Mouse (Mus musculus): ENCODE data around the gene D1Ertd622e. TPM values are rescaled to one million over a fixed set of nuclear protein-coding genes. Genes with fewer than 3 reads are reported as not detected.

Gene D1Ertd622e
- polyA plus RNA-seq, 1 experiment from 2014 or later: 9.9 TPM

DNA sequence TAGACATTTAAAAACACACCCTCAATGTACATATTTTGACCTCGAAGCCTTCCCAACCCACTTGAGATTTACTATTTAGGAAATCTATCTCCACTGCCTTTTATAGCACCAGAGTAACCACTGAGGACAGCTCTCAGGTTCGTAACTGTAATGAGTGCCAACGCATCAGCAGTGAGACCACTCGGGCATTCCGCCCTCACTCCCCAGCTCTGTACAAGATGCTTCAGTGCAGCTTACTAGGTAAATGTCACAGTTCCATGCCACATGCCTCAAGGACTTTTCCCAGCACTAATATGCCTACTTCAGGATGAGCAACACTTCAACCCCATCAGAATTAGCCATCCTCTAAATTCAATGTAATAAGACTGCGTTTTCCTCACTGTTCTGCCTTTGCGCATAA lies 33.0 kb downstream of the D1Ertd622e start:
- H3K27me3 ChIP-seq (ENCODE audit: low read depth, poor library complexity, severe bottlenecking): no peaks in the 10 kb centered on the region
- no peak overlapping the region for H3K4me3 ChIP-seq
- no peaks in the 10 kb centered on the region for H3K36me3 ChIP-seq
- WGBS: 93% methylated on average over 7 of the region's 7 CpGs
- no peaks in the 10 kb centered on the region for H3K9me3 ChIP-seq (replicated peaks)
- no peak overlapping the region for H3K27ac ChIP-seq
- H3K4me1 ChIP-seq: peaks cover 5% of the 10 kb centered on the region
- DNase-seq (ENCODE audit: low spot score): no peak

- no peak for DNase-seq (ENCODE audit: low spot score)
- 90% methylated on average over 8 of the region's 8 CpGs for WGBS
- no peaks in the 10 kb centered on the region for H3K9me3 ChIP-seq (replicated peaks)
Measured at GRCm38 (mm10) chr1:97628016-97628415, 33.9 kb downstream of the D1Ertd622e start.

GRCm38 (mm10) chr1:97625427-97625826 lies 36.4 kb downstream of the D1Ertd622e start:
- H3K27ac ChIP-seq: no peak overlapping the region
- 76% methylated on average over 6 of the region's 6 CpGs for WGBS
- DNase-seq (ENCODE audit: low spot score): no peak
- H3K4me3 ChIP-seq: no peak overlapping the region
- H3K9me3 ChIP-seq (replicated peaks): no peaks in the 10 kb centered on the region
- H3K36me3 ChIP-seq: no peaks in the 10 kb centered on the region
- peaks cover 5% of the 10 kb centered on the region for H3K4me1 ChIP-seq
- H3K27me3 ChIP-seq (ENCODE audit: low read depth, poor library complexity, severe bottlenecking): no peaks in the 10 kb centered on the region

More at GRCm38 (mm10) chr1:97628016-97628415, 33.9 kb downstream of the D1Ertd622e start:
- Histone ChIP-seq H3K36me3 (no peaks in the 10 kb centered on the region), H3K27ac (no peak overlapping the region), H3K4me3 (no peak overlapping the region), H3K4me1 (peaks cover 5% of the 10 kb centered on the region), H3K27me3 (ENCODE audit: low read depth, poor library complexity, severe bottlenecking) (no peaks in the 10 kb centered on the region)

DNA sequence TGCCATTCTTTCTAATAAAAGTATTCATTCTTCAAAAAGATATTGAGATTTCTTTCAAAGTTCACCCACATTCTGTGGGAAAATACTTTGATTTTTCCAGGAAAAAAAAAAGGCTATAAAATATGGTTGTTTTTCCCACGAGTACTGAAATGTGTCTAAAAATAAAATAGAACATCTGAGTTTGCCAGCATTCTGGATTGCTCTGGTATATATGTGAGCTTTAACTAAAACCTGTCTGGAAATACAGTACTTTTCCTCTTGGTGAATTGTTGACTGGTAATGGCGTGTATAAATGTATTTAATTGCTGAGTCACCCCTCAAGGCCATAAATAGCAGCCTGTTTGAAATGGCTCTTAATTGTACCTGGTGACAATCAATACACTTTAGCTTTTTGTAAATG lies 37.5 kb downstream of the D1Ertd622e start:
- Histone ChIP-seq H3K27me3 (ENCODE audit: low read depth, poor library complexity, severe bottlenecking) (no peaks in the 10 kb centered on the region), H3K4me3 (no peak overlapping the region), H3K36me3 (no peaks in the 10 kb centered on the region), H3K4me1 (peaks cover 5% of the 10 kb centered on the region), H3K27ac (no peak overlapping the region), H3K9me3 (replicated peaks) (no peaks in the 10 kb centered on the region)
- WGBS: 70% methylated on average over 2 of the region's 2 CpGs
- DNase-seq (ENCODE audit: low spot score): no peak

DNA sequence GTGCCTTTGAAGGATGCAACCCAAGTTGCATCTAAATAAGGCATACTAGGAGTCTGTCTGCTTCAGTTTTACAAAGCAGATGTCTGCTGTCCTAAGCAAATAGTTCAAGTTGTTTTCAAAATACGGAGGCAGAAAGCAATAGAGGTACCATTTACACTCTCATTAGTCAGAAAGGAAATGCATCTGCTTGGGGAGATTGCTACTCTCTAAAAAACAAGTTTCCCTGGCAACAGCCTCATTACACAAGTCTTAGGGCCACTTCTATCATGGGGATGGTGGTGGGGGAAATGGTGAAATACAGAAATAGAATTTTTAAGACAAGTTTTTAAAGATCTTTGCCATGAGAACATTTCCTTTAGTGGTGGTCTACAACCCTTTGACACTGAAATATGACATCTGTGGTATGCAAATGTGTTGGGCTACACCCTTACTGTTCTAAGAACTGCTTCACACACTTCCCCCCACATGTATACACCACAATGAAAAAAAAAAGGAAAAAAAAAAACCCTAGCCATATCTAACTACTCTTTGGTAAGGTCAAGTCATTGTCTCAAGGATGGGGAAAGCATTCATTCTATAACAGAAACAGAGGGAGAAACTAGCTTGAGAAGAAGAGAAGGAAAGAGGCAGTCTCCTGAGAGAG lies 38.5 kb downstream of the D1Ertd622e start:
- DNase-seq (ENCODE audit: low spot score): no peak
- H3K27ac ChIP-seq: no peak overlapping the region
- peaks cover 5% of the 10 kb centered on the region for H3K4me1 ChIP-seq
- H3K27me3 ChIP-seq (ENCODE audit: low read depth, poor library complexity, severe bottlenecking): no peaks in the 10 kb centered on the region
- no peak overlapping the region for H3K4me3 ChIP-seq
- 29% methylated on average over 1 of the region's 1 CpGs for WGBS
- H3K9me3 ChIP-seq (replicated peaks): no peaks in the 10 kb centered on the region
- no peaks in the 10 kb centered on the region for H3K36me3 ChIP-seq

DNA sequence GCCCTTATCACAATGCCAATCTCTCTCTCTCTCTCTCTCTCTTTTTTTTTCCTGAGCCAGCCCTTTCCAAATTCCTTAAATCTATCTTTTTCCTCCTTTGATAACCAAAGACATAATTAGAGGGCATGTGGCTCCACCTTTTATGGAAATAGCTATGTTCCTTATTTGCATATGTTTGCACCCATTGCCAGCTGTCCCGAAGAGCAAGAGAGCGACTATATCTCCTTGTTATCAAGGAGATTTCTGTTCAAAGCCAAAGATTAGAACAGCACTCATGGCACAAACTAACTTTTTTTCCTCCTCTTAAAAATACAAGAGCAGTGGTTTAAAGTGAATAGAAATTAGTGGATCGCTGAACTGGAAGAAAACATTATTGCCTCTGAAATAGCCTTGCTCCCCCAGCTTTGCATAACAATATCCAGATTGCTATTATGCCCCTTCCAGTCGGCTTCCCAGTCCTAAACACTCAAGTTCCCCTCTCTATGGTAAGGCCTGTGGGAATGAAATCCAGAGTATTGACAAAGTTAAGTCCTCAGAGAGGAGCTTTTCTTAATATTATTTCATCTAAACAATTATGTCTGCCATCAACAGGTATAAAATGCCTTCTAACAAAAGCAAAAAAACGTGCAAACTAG lies 39.2 kb downstream of the D1Ertd622e start:
- 35% methylated on average over 5 of the region's 5 CpGs for WGBS
- Histone ChIP-seq H3K36me3 (no peaks in the 10 kb centered on the region), H3K4me3 (no peak overlapping the region), H3K9me3 (replicated peaks) (no peaks in the 10 kb centered on the region), H3K4me1 (peaks cover 5% of the 10 kb centered on the region), H3K27me3 (ENCODE audit: low read depth, poor library complexity, severe bottlenecking) (no peaks in the 10 kb centered on the region), H3K27ac (no peak overlapping the region)
- DNase-seq (ENCODE audit: low spot score): no peak

DNA sequence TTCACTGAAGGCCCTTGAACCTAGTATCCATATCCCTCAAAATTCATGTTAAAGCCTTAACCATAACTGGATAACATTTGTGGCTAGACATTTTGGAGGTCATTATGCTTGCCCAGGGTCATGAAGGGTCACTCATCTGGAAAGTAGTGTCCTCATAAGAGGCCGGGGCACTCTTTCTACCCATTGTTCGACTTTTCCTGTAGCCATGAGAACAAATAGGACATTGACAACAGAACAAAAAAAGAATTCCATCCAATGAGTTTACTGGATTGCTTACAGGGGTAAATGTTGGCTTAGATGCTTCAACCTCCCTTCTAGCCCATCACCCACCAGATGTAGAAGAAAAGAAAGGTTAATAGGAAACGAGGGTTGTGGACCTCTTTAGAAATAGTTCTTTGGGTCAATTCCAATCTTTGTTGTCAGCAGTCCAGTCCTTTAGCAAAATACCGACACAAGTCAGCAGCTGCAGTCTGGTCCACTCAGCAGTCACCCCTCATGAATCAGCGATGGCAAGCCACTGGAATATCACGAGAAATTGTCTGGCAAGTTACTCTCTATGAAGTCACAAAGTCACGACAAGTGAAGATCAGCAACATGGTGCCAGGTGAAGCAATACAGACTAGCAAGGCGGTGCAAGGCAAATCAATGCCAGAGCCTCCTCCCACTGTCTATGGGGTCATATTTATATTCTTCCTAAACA lies 42.1 kb downstream of the D1Ertd622e start:
- no peak for DNase-seq (ENCODE audit: low spot score)
- H3K4me3 ChIP-seq: no peak overlapping the region
- H3K36me3 ChIP-seq: no peaks in the 10 kb centered on the region
- WGBS: 89% methylated on average over 8 of the region's 8 CpGs
- H3K9me3 ChIP-seq (replicated peaks): no peaks in the 10 kb centered on the region
- peaks cover 4% of the 10 kb centered on the region for H3K4me1 ChIP-seq
- no peaks in the 10 kb centered on the region for H3K27me3 ChIP-seq (ENCODE audit: low read depth, poor library complexity, severe bottlenecking)
- no peak overlapping the region for H3K27ac ChIP-seq

- 86% methylated on average over 1 of the region's 1 CpGs for WGBS
- H3K9me3 ChIP-seq (replicated peaks): no peaks in the 10 kb centered on the region
- H3K4me3 ChIP-seq: no peak overlapping the region
- no peaks in the 10 kb centered on the region for H3K27me3 ChIP-seq (ENCODE audit: low read depth, poor library complexity, severe bottlenecking)
- DNase-seq (ENCODE audit: low spot score): no peak
- no peaks in the 10 kb centered on the region for H3K36me3 ChIP-seq
- 0 out of 2 replicates have a peak, but pooled peaks cover 4% of the 10 kb centered on the region for H3K4me1 ChIP-seq
- no peak overlapping the region for H3K27ac ChIP-seq
Measured at GRCm38 (mm10) chr1:97615525-97615924, 46.3 kb downstream of the D1Ertd622e start.

DNA sequence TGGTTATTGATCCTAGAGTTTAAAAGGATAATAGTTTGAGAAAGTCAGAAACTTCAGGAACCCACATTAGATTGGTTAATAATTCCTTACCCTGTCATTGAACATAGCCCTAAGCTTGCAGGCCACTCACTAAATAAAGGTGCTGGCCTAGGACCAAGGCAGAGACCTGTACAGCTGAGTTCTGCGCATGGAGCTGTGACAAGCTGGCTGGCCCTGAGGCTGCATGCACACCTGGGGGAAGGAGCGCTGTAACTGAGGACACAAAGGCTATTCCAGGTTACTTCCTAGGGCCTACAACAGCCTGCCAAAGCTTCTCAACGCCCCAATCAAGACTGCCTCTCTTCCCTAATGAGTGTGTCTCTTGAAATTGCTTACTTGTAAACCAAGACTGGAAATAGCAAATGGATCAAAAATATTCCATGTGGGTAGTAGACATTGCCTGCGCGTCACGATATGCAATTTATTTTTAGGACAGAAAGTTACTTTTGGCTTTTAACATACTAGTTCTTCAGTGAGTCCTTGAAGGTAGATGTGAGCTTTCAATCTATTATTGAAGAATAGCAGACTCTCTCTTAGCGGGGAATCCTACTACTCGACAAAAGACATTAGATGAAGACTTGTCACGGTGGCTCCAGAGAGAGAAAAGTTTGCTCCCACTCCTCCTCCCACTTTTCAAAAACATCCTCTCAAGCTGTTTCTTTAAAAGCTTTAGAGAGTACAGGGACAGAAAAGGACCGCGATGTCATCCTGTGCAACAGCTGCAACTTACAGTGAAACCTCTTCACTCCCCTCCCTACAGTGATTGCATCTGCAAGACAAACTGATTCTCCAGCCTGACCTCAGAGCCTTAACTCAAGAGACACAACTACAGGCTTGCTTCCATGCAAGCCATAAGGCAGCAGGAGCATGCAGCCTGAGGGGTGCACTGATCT lies 47.1 kb downstream of the D1Ertd622e start:
- H3K27me3 ChIP-seq (ENCODE audit: low read depth, poor library complexity, severe bottlenecking): no peaks in the 10 kb centered on the region
- no peak overlapping the region for H3K4me3 ChIP-seq
- no peak for DNase-seq (ENCODE audit: low spot score)
- H3K36me3 ChIP-seq: no peaks in the 10 kb centered on the region
- no peaks in the 10 kb centered on the region for H3K9me3 ChIP-seq (replicated peaks)
- H3K27ac ChIP-seq: no peak overlapping the region
- 0 out of 2 replicates have a peak, but pooled peaks cover 4% of the 10 kb centered on the region for H3K4me1 ChIP-seq
- WGBS: 91% methylated on average over 11 of the region's 11 CpGs

DNA sequence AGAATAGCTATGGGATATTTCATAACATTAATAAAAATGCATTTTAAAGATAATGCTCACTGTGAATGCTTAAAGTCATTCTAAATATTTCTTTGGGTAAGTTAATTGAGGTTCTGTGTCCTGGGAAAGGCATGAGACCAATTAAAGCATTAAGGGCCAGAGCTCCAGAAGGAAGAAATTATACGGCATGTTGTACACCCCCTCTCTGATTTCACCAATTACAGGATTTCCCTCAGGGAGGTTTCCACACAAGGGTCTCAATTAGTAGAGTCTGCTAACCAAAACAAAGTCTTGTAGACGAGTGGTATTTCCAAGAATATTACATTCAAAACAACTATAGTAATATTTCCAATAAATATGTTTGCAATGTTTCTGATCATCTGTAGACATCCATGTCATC lies 50.1 kb downstream of the D1Ertd622e start:
- H3K36me3 ChIP-seq: no peaks in the 10 kb centered on the region
- 0 out of 2 replicates have a peak, but pooled peaks cover 4% of the 10 kb centered on the region for H3K4me1 ChIP-seq
- H3K4me3 ChIP-seq: no peak overlapping the region
- no peak overlapping the region for H3K27ac ChIP-seq
- no peak for DNase-seq (ENCODE audit: low spot score)
- H3K9me3 ChIP-seq (replicated peaks): no peaks in the 10 kb centered on the region
- 27% methylated on average over 2 of the region's 2 CpGs for WGBS
- H3K27me3 ChIP-seq (ENCODE audit: low read depth, poor library complexity, severe bottlenecking): no peaks in the 10 kb centered on the region

- H3K4me3 ChIP-seq: no peak overlapping the region
- H3K4me1 ChIP-seq: no peaks in the 10 kb centered on the region
- H3K36me3 ChIP-seq: no peaks in the 10 kb centered on the region
- no peaks in the 10 kb centered on the region for H3K27me3 ChIP-seq (ENCODE audit: low read depth, poor library complexity, severe bottlenecking)
- no peaks in the 10 kb centered on the region for H3K9me3 ChIP-seq (replicated peaks)
- DNase-seq (ENCODE audit: low spot score): no peak
- H3K27ac ChIP-seq: no peak overlapping the region
- 86% methylated on average over 1 of the region's 1 CpGs for WGBS
Measured at GRCm38 (mm10) chr1:97603361-97603760, 58.5 kb downstream of the D1Ertd622e start.

DNA sequence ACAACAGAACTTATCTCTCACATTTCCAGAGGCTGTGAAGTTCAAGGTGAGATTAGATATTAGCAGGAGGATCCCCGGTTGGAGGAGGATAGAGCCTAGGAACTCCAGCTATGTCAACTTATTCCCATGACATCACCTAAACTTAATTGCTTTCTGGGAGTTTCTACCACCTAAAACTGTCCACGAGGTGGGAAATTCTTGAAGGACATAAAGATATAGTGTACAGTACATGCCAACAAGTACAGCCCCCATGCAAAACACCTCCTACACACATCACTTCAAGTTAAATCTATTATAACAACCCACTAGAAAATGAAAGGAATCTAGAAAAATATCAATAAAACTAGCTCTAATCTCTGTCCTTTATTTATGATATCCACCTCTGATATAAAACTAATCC lies 61.5 kb downstream of the D1Ertd622e start:
- DNase-seq (ENCODE audit: low spot score): no peak
- Histone ChIP-seq H3K9me3 (replicated peaks) (no peaks in the 10 kb centered on the region), H3K27ac (no peak overlapping the region), H3K27me3 (ENCODE audit: low read depth, poor library complexity, severe bottlenecking) (no peaks in the 10 kb centered on the region), H3K4me3 (no peak overlapping the region), H3K4me1 (no peaks in the 10 kb centered on the region), H3K36me3 (no peaks in the 10 kb centered on the region)
- 83% methylated on average over 2 of the region's 2 CpGs for WGBS
